Mouse (Mus musculus) liver, embryonic 18 days (tissue): Measurements from ENCODE around the gene Xdh. TPM values are rescaled to one million over a fixed set of nuclear protein-coding genes. Genes with fewer than 3 reads are reported as not detected.

Experiments
- polyA plus RNA-seq: library from polyadenylated mRNA; depleted of rRNA; stranded (reverse); fragments of >200 nt; gene quantifications from 2 replicates; pipeline ENCODE4 v1.2.3, GENCODE M21; 2012; rRNA removed

Xdh gene
- polyA plus RNA-seq = 5.7 and 7.3 TPM in 2 replicates

DNA sequence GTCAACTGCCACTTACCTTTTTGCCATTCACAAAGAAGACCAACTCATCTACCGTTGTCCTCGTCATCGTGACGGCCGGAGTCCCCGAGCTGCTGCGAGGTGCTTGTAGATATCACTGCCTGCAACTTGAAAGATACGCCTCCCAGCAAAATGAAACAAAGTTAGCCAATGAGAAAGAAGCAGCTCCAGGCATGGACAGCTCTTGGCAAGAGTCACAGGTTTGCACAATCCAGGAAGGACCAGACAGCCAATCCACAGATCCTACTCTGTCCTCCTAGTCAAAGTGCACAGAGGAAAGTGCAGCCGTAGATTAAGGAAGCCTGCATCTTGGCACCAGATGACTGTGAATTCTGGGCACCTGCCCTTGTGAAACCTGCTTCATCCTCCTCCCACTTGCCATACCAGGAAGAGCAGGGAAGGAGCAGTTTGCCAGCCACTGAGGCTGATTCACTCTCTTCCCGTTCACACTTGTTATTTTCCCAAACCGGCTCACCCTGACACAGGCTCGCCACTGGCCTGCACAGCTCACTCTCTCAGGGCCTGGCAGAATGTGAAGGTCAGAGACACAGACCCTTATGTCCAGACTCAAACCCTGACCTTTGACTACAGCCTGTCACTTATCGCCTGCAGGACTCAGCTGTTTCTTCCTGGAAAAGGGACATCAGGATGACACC, at the start of gene Xdh:
Gene Xdh (minus strand): TSS at position 135 of the 674 bp plus-strand sequence.

Other genes with a start within 250 kb of the Xdh start
- 0.05 and 0.08 TPM in 2 replicates for gene Galnt14, start 239.7 kb downstream of the Xdh start, polyA plus RNA-seq
- 23.0 and 23.5 TPM in 2 replicates for gene Ehd3, start 146.1 kb downstream of the Xdh start, polyA plus RNA-seq
- 0.03 and 0.07 TPM in 2 replicates for gene Srd5a2, start 97.7 kb upstream of the Xdh start, polyA plus RNA-seq